Mouse (Mus musculus): ENCODE results near the gene Bid.

GRCm38 (mm10) chr6:120941084-120941481, 24.4 kb upstream of the Bid start:
- TF ChIP-seq GATA1 (IDR thresholded peaks at IDR 0.05; ENCODE audit: low read length), result no peak
- no peak for TF ChIP-seq TAL1 (IDR thresholded peaks at IDR 0.05; ENCODE audit: low read length)
